Mouse (Mus musculus) skeletal muscle tissue, postnatal 0 days (tissue): ENCODE results near the gene Cd59b. TPM values are rescaled to one million over a fixed set of nuclear protein-coding genes. Genes with fewer than 3 reads are reported as not detected.

ENCODE experiments used
- polyA plus RNA-seq: library from polyadenylated mRNA; unstranded; fragments of >200 nt; fragmentation: Nextera tagmentation; extraction: Ambion mirVana; gene quantifications from 2 replicates; pipeline ENCODE4 v1.2.1, GENCODE M21; 2015

The Cd59b gene
- polyA plus RNA-seq, result 5.7 and 9.6 TPM in 2 replicates

GRCm38 (mm10) chr2:104069704-104070185, at the start of gene Cd59b:
Cd59b (plus strand) TSS chr2:104069849.

GRCm38 (mm10) chr2:104027458-104028138, 42.1 kb upstream of the Cd59b start, which contains the start of gene Fbxo3:
Fbxo3 (plus strand) TSS chr2:104027721.

GRCm38 (mm10) chr2:104028139-104028723, 41.4 kb upstream of the Cd59b start, which contains the start of gene 4931422A03Rik:
4931422A03Rik (minus strand) TSS chr2:104028361.

GRCm38 (mm10) chr2:104065526-104065925, 4.1 kb upstream of the Cd59b start, which contains the start of gene Gm10912:
Gm10912 (plus strand) TSS chr2:104065826.

GRCm38 (mm10) chr2:104068450-104068849, 1.2 kb upstream of the Cd59b start, which contains the start of gene Gm10799:
Gm10799 (minus strand) TSS chr2:104068550.

GRCm38 (mm10) chr2:104095741-104096213, 26.1 kb downstream of the Cd59b start, which contains the start of gene Cd59a:
Cd59a (plus strand) TSS chr2:104095801.

GRCm38 (mm10) chr2:104122505-104123378, 53.1 kb downstream of the Cd59b start, which contains the start of gene A930018P22Rik:
A930018P22Rik (plus strand) TSS chr2:104122769.

Other genes with a start within 250 kb of the Cd59b start
- 22.2 and 24.1 TPM in 2 replicates for gene Lmo2, start 111.9 kb upstream of the Cd59b start, polyA plus RNA-seq
- 38.4 and 43.1 TPM in 2 replicates for gene Fbxo3, start 42.1 kb upstream of the Cd59b start, polyA plus RNA-seq
- gene 4931422A03Rik, start 41.5 kb upstream of the Cd59b start, polyA plus RNA-seq, result 1.0 and 1.1 TPM in 2 replicates
- not detected in 2 replicates for gene Gm10912, start 4.0 kb upstream of the Cd59b start, polyA plus RNA-seq
- not detected in 2 replicates for gene Gm10799, start 1.3 kb upstream of the Cd59b start, polyA plus RNA-seq
- gene Cd59a, start 26.0 kb downstream of the Cd59b start, polyA plus RNA-seq, result 34.3 and 37.7 TPM in 2 replicates
- 1.8 and 2.0 TPM in 2 replicates for gene A930018P22Rik, start 52.9 kb downstream of the Cd59b start, polyA plus RNA-seq